Mouse (Mus musculus) bone marrow, adult 2 months (tissue): Measurements from ENCODE around the gene Mlh3. TPM values are rescaled to one million over a fixed set of nuclear protein-coding genes. Genes with fewer than 3 reads are reported as not detected.
"Not testable (repeated sequence)": the region's sequence is repeated elsewhere in the genome, so short reads cannot be mapped to it uniquely, and the experiment has no call there.

Experiments used
- H3K27ac ChIP-seq: fragments of 200-500 bp; 2 replicates; pipeline ENCODE4 v1.5.1; 2012; ENCODE audit warnings: low read depth, mild to moderate bottlenecking, control low read depth, inconsistent platforms, low read length; ENCODE audit not compliant: control insufficient read depth, poor library complexity, insufficient read depth
- H3K4me1 ChIP-seq: fragments of 200-500 bp; 2 replicates; pipeline ENCODE4 v1.6.1; 2011; ENCODE audit warnings: low read length; ENCODE audit not compliant: control insufficient read depth, insufficient read depth
- H3K4me3 ChIP-seq: fragments of 200-500 bp; replicated peaks from 2 replicates; pipeline ENCODE3; 2011; ENCODE audit warnings: mild to moderate bottlenecking, low read depth, low read length, control low read depth; ENCODE audit not compliant: control insufficient read depth
- CTCF ChIP-seq: fragments of 200-500 bp; IDR thresholded peaks from 2 replicates; pipeline ENCODE4 v1.5.1; 2011; ENCODE audit warnings: low read length, control low read depth; ENCODE audit not compliant: control insufficient read depth, insufficient read depth
- POLR2A ChIP-seq: fragments of 200-500 bp; IDR thresholded peaks from 2 replicates; pipeline ENCODE4 v1.6.1; 2011; ENCODE audit warnings: low read depth, mild to moderate bottlenecking, control low read depth, low read length, borderline replicate concordance; ENCODE audit not compliant: control insufficient read depth
- WGBS: fragments of 180-500 bp; shearing (Covaris S2); methylation state at CpG from one replicate; pipeline ENCODE4 v1.1.7; 2018; 5-methylcytosine and 5-hydroxymethylcytosine counted together
- polyA plus RNA-seq: library from polyadenylated mRNA; stranded (reverse); fragments of >200 nt; gene quantifications from 2 replicates; pipeline ENCODE4 v1.2.4, GENCODE M21; 2011; ENCODE audit warnings: low replicate concordance; ENCODE audit not compliant: missing spikeins, insufficient read depth, insufficient read length

Gene Mlh3
- polyA plus RNA-seq, 1 experiment = 6.2 TPM

- H3K27ac ChIP-seq = no peak within 1 kb of the TSS
- 14% methylated on average over 21 of the region's 21 CpGs for WGBS
These were observed 17.5 kb upstream of the Mlh3 start, which contains the start of gene Acyp1 for GRCm38 (mm10) chr12:85287809-85288485. TSS of gene Acyp1 (minus strand) at chr12:85288438.

GRCm38 (mm10) chr12:85286941-85287340 lies 16.5 kb upstream of the Mlh3 start:
- TF ChIP-seq CTCF (peak; percentile 34; the same call in 1 of the 2 replicates), POLR2A (no peak)

More at GRCm38 (mm10) chr12:85287809-85288485, 17.5 kb upstream of the Mlh3 start, which contains the start of gene Acyp1:
- Histone ChIP-seq H3K4me3 (peak within 1 kb of the TSS; percentile 55), H3K4me1 (no peaks in the 10 kb centered on the region)
- no peak for TF ChIP-seq POLR2A
- TF ChIP-seq CTCF = no peak

GRCm38 (mm10) chr12:85284996-85285395 lies 14.6 kb upstream of the Mlh3 start:
- Histone ChIP-seq H3K27ac (no peak overlapping the region), H3K4me3 (no peak overlapping the region), H3K4me1 (no peaks in the 10 kb centered on the region)
- WGBS = 86% methylated on average over 4 of the region's 4 CpGs
- TF ChIP-seq POLR2A = no peak
- TF ChIP-seq CTCF = no peak

More at GRCm38 (mm10) chr12:85286941-85287340, 16.5 kb upstream of the Mlh3 start:
- Histone ChIP-seq H3K4me1 (no peaks in the 10 kb centered on the region), H3K4me3 (no peak overlapping the region), H3K27ac (no peak overlapping the region)
- 25% methylated on average over 4 of the region's 5 CpGs for WGBS

GRCm38 (mm10) chr12:85284331-85284730 lies 13.9 kb upstream of the Mlh3 start:
- Histone ChIP-seq H3K27ac (no peak overlapping the region), H3K4me3 (no peak overlapping the region), H3K4me1 (no peaks in the 10 kb centered on the region; the same call in 1 of the 2 replicates)
- TF ChIP-seq POLR2A = no peak
- no peak for TF ChIP-seq CTCF
- 16% methylated on average over 8 of the region's 8 CpGs for WGBS

GRCm38 (mm10) chr12:85281756-85282155 lies 11.4 kb upstream of the Mlh3 start:
- 89% methylated on average over 2 of the region's 4 CpGs for WGBS

GRCm38 (mm10) chr12:85280845-85281651 lies 10.6 kb upstream of the Mlh3 start:
- no peak overlapping the region for H3K27ac ChIP-seq
- H3K4me3 ChIP-seq = no peak overlapping the region
- WGBS = 42% methylated on average over 12 of the region's 12 CpGs
- H3K4me1 ChIP-seq = no peaks in the 10 kb centered on the region; the same call in 1 of the 2 replicates
- no peak for TF ChIP-seq POLR2A
- TF ChIP-seq CTCF = no peak

More at GRCm38 (mm10) chr12:85281756-85282155, 11.4 kb upstream of the Mlh3 start:
- H3K4me3 ChIP-seq, H3K4me1 ChIP-seq, H3K27ac ChIP-seq: not testable (repeated sequence)

- TF ChIP-seq POLR2A (peak; percentile 75; the same call in 1 of the 2 replicates), CTCF (no peak)
- H3K4me1 ChIP-seq = no peaks in the 10 kb centered on the region; the same call in 1 of the 2 replicates
- H3K4me3 ChIP-seq = peak overlapping the region; percentile 73
- H3K27ac ChIP-seq = peak overlapping the region; percentile 71
- WGBS = under 1% methylated on average over 31 of the region's 31 CpGs
These were observed 9.9 kb upstream of the Mlh3 start for GRCm38 (mm10) chr12:85280105-85280844.
